Mouse (Mus musculus) kidney, adult 9 months (tissue): ENCODE results near the gene Fbxo7.
A peak's percentile ranks its signal among the peaks of the same experiment; 100 is the strongest.

Source experiments
- DNase-seq: peaks from one replicate; pipeline ENCODE4 v3.0.0; 2022

Gene Fbxo7

DNA sequence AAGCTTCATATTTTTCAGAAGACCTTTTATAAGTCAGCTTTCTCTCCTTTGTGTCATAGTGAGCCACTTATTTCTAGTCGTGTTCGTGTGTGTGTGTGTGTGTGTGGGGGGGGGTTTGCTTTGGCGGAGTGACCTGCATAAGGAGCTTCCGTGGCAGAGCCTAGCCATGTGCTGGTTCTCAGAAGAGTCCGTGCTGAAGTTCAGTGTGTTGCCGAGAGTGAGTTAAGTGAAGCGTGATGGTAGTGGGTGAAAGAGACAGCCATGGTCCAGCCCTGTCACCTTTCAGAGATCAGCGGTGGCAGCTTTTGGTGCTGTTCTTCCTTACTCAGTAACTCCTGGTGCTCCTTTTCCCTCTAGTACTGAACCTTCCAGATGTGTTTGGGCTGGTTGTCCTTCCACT, 22.3 kb downstream of the Fbxo7 start:
- peak; percentile 62 for DNase-seq

GRCm38 (mm10) chr10:86046371-86046770, 24.6 kb downstream of the Fbxo7 start:
- no peak for DNase-seq

- DNase-seq = no peak
These were observed 26.0 kb downstream of the Fbxo7 start for GRCm38 (mm10) chr10:86047786-86048185.

GRCm38 (mm10) chr10:86050522-86050921, 28.8 kb downstream of the Fbxo7 start:
- DNase-seq = peak; percentile 79

DNA sequence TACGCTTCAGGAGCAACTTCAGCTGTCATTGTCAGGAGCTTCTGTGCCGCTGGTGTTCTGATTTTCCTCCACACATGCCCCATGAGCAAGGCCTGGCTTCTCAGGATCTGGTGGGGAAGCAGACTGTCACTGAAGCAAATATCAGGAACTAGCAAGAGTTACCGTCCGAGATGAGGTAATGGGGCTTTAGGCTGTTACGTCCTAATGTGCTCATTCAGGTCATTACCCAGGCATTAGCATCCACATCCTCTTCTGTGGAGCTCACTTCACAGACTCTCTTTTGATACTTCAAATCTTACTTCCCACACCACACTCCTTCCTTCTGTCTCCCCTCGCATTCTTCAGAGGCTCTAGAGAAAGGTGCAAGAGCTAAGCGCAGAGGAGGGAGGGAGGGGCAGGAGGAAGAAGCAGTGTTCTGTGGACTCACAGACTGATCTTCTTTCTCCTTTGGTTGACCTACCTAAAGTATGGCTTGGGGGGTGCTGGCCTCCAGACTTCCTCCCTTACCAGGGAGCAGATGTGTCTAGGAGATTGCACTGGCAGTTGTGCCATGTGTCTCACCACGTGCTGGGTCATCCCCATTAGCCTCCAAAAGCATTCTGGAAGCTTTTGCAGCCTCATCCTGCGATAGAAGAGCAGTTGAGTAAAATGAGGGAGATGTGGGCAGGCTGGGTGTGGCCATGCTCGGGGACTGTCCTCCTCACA, 31.2 kb downstream of the Fbxo7 start:
- no peak for DNase-seq

GRCm38 (mm10) chr10:86056297-86056903, 34.6 kb downstream of the Fbxo7 start:
- no peak for DNase-seq

- DNase-seq = peak; percentile 87
These were observed 35.5 kb downstream of the Fbxo7 start for GRCm38 (mm10) chr10:86057286-86057685.

- DNase-seq = peak; percentile 96
These were observed 35.9 kb downstream of the Fbxo7 start for GRCm38 (mm10) chr10:86057712-86058111.

DNA sequence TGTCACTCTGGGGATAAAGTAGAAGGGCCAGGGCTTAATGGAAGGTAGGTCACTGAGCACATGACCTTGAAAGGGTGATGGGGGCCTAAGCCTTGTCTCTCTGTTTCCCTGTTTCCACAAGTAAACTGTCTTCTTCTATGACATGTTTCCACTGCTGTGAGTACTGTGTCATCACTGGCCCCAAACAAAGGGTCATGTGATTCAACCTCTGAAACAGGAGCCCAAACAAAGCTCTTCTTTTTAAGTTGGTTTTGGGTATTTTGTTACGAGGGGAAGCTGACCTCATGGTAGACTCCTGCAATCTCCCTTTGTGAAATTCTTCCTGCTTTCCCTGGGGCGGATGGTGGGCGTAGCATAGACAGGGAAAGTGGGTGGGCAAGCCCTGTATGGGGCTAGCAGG, 38.5 kb downstream of the Fbxo7 start:
- DNase-seq = no peak

DNA sequence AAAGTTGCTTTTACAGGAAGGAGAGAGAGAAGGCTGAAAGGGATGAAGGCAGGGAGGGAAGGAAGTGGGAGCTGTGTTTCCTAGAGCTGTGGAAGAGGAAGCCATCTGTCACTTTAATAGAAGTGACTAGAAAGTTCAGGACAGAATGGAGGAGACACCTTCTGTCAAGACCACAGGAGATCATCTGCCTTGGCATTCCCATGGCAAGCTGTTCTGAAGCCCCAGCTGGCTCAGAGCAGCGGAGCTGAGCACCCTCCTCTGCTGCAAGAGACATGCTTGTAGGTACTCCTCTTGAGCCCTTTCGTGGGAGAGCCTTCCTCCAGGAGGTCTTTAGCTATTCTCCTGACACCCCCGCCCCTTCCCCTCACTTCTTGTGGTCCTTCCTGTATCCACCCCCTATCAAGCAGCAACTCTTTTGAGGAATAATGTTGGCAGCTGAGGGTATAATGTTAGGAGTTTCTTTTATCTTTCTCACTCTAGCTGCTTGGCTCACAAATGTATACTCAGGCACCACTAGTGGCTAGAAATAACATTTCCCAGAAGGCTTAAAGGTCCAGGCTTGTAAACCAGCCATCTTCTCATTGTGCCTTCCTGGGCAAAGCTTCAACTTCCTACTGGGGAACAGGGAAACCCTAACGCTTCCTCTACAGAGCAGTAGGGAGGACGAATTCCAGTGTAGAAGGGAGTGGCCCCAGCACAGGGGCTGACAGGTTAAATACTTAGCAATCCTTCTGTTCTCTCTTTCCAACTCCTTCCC, 40.7 kb downstream of the Fbxo7 start:
- no peak for DNase-seq

DNA sequence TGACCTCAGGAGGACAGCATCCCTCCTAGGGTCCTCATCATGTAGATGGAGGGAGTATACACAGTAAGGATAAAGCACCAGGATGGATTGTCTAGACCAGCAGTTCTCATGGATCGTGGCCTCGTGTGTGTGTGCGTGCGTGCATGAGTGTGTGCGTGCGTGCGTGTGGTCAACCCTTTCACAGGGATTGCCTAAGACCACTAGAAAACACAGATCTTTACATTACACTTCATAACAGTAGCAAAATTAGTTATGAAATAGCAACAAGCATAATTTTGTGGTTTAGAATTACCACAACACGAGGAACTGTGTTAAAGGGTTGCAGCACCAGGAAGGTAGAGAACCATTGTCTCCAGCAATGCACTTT, 41.2 kb downstream of the Fbxo7 start:
- no peak for DNase-seq

DNA sequence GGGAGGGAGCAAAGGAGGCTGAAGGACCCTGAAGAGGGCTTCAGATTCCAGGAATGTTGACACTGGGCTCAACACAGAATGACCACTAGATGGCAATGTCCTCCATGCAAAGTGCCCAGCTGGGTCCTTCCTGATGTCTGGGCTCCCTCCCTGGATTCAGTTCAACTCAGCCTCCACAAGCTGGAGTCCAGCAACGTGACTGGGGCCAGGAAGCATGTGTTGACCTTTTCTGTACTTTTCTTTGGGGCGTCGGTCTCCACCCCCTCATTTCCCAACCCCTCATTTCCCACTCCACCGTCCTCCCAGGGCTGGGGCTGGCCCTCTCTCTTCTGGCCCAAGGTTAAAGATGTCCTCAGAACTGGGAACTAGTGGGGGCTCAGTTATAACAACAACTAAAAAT, 43.2 kb downstream of the Fbxo7 start:
- peak; percentile 96 for DNase-seq

- no peak for DNase-seq
These were observed 43.9 kb downstream of the Fbxo7 start for GRCm38 (mm10) chr10:86065661-86066060.

DNA sequence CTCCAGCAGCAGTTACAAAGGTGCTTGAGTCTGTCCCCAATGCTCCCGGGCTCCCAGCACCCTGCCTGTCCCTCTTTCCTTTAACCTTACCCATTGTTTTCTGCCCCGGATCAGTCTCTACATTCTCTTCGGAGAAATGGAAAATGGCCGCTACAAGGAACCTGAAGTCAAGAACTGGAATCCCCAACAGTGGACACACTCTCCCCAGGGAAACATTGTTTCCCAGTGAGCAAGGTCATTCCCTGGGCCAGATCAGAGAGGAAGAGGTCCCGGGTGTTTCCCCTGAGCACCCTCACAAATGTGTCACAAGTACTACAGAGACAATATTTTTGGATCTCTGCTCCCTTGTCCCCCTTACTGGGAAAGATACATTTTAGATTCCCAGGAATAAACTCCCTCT, 44.9 kb downstream of the Fbxo7 start:
- no peak for DNase-seq

GRCm38 (mm10) chr10:86067911-86068310, 46.1 kb downstream of the Fbxo7 start:
- DNase-seq = peak; percentile 78

DNA sequence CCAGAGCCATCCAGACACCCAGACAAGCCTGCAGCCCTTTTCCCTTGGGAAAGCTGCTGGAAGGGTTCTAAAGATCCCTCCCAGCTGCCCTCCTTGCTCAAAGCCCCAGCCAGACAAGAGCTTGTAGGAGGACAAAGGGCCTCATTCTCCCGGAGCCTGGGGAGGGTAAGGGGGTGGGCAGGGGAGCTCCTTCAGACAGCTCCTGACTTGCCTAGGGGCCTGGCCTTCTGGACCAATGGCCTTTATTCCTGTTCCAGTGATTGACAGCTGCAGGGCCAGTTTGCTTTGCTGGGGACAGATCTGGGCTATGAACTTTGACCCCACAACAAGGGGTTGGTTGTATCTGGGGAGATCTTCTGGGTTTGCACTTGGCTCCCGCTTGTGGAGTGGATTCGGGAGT, 47.6 kb downstream of the Fbxo7 start:
- DNase-seq = peak; percentile 92

- peak; percentile 52 for DNase-seq
These were observed 49.0 kb downstream of the Fbxo7 start for GRCm38 (mm10) chr10:86070751-86071150.

DNA sequence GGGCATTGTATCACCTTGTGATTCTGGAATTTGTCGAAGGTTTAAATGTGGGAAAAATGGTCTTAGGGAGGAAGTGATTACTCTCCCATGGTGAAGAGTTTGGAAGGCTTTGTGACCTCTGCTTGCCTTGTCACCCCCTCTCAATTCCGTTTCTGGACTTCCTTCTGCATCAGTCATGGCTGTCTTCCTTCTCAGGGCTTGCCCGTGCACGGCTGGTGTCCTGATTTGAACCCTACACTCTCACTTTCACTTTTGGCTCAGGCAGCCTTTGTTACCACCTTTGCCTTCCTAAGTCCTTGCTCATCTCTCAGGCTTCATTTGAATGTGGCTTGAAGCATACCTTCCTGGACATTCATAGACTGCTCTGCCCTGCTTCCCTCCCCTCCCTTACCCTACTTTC, 52.4 kb downstream of the Fbxo7 start:
- DNase-seq = peak; percentile 46

- peak; percentile 87 for DNase-seq
These were observed 53.4 kb downstream of the Fbxo7 start for GRCm38 (mm10) chr10:86074971-86075711.

DNA sequence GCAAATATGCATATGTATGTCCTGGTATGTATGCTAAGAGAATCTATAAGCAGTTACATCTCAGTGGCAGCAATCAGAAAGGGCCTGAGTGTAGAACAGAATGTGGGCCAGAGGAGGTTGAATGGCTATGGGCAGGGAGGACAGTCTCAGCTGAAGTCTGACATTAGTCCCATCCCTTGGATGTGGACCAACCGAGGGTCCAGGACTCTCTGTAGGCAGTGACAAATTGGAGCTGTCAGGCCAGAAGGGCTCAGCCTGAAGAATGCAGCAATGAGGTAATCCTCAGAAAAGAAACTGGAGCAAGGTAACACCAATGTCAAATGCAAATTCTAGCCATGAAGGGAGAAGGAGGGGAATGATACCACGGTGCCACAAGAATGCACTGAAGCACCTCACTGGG, 55.5 kb downstream of the Fbxo7 start:
- DNase-seq = peak; percentile 6

DNA sequence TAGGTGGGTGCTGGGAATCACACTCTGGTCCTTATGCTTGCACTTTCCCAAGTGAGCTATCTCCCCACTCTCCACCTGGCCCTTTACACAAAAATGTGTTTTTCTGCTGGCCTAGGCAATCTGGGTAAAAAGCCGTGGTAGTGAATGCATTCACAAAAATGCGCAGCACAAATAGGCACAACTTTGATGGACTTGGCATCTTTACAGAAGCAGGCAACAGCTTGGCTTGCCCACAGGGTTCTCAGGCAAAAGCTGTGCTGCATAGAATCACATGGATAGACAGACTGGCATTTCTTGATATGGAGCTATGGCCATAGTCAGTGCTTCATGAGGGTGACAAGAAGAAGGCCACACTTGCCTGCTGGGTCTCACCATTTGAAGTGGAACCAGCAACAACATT, 57.0 kb downstream of the Fbxo7 start:
- peak; percentile 14 for DNase-seq

- no peak for DNase-seq
These were observed 58.1 kb downstream of the Fbxo7 start for GRCm38 (mm10) chr10:86079921-86080320.

- peak; percentile 65 for DNase-seq
These were observed 70.1 kb downstream of the Fbxo7 start for GRCm38 (mm10) chr10:86091919-86092318.
